Mouse (Mus musculus) MEL (cell line): ENCODE data around the gene Rars. TPM values are rescaled to one million over a fixed set of nuclear protein-coding genes. Genes with fewer than 3 reads are reported as not detected.

ENCODE experiments used
- DNase-seq: peaks from one replicate; pipeline ENCODE4 v3.0.0; 2011; ENCODE audit warnings: low read depth, low spot score
- H3K27ac ChIP-seq: 2 replicates; pipeline ENCODE4 v1.5.1; 2012; ENCODE audit warnings: low read depth, mild to moderate bottlenecking, control low read depth, low read length, moderate library complexity; ENCODE audit not compliant: control insufficient read depth
- H3K27me3 ChIP-seq, 2 experiments: fragments of 150-350 bp in 1 of 2; sonication (generic) in 1 of 2; 2 replicates each; pipeline ENCODE4 v1.6.1; 2012; ENCODE audit warnings: low read length in 2 of 2, mild to moderate bottlenecking in 2 of 2, improper control_type of control experiment in 1 of 2, moderate library complexity in 1 of 2; ENCODE audit not compliant: insufficient read depth in 2 of 2, control insufficient read depth in 1 of 2
- H3K36me3 ChIP-seq, 2 experiments: 2 replicates each; pipeline ENCODE4 v1.6.1; 2012 to 2014; ENCODE audit warnings: low read length in 2 of 2, improper control_type of control experiment in 1 of 2, inconsistent platforms in 1 of 2, mild to moderate bottlenecking in 1 of 2; ENCODE audit not compliant: insufficient read depth in 2 of 2, control insufficient read depth in 1 of 2
- H3K4me1 ChIP-seq, 2 experiments: fragments of 150-350 bp in 1 of 2; sonication (generic) in 1 of 2; 2 replicates each; pipeline ENCODE4 v1.6.1; 2012; ENCODE audit warnings: low read length in 2 of 2, improper control_type of control experiment in 1 of 2, mild to moderate bottlenecking in 1 of 2; ENCODE audit not compliant: insufficient read depth in 2 of 2, control insufficient read depth in 1 of 2
- H3K4me3 ChIP-seq, 2 experiments: fragments of 150-350 bp in 1 of 2; sonication (generic) in 1 of 2; 2 replicates each; pipeline ENCODE4 v1.5.1; 2012; ENCODE audit warnings: low read depth in 2 of 2, low read length in 2 of 2, mild to moderate bottlenecking in 2 of 2, moderate library complexity in 2 of 2, control low read depth in 1 of 2, improper control_type of control experiment in 1 of 2; ENCODE audit not compliant: control insufficient read depth in 1 of 2, insufficient read depth in 1 of 2
- H3K79me2 ChIP-seq: 2 replicates; pipeline ENCODE4 v1.6.1; 2012; ENCODE audit warnings: mild to moderate bottlenecking, low read length, moderate library complexity; ENCODE audit not compliant: control insufficient read depth, poor library complexity, insufficient read depth
- H3K9ac ChIP-seq: 2 replicates; pipeline ENCODE4 v1.6.1; 2012; ENCODE audit warnings: low read depth, mild to moderate bottlenecking, control low read depth, low read length, moderate library complexity; ENCODE audit not compliant: control insufficient read depth, poor library complexity, severe bottlenecking
- H3K9me3 ChIP-seq: fragments of 150-350 bp; sonication (generic); replicated peaks from 2 replicates; pipeline ENCODE4 v1.6.1; 2012; ENCODE audit warnings: mild to moderate bottlenecking, low read length, improper control_type of control experiment, moderate library complexity; ENCODE audit not compliant: insufficient read depth
- BHLHE40 ChIP-seq: IDR thresholded peaks from 2 replicates; pipeline ENCODE4 v1.6.1; 2012; ENCODE audit warnings: low read depth, mild to moderate bottlenecking, inconsistent platforms, low read length, improper control_type of control experiment, borderline replicate concordance
- CHD1 ChIP-seq: IDR thresholded peaks from 2 replicates; pipeline ENCODE4 v1.6.1; 2012; ENCODE audit warnings: low read depth, mild to moderate bottlenecking, inconsistent platforms, low read length, improper control_type of control experiment
- CTCF ChIP-seq, 3 experiments: IDR thresholded peaks in 2 of 3; conservative IDR thresholded peaks in 1 of 3; 2 replicates each; pipeline ENCODE4 v1.5.1; 2011 to 2012; ENCODE audit warnings: low read length in 3 of 3, low read depth in 2 of 3, mild to moderate bottlenecking in 2 of 3, improper control_type of control experiment in 1 of 3, inconsistent platforms in 1 of 3, mixed read lengths in 1 of 3, moderate library complexity in 1 of 3; ENCODE audit not compliant: control insufficient read depth in 1 of 3, insufficient read depth in 1 of 3, poor library complexity in 1 of 3, severe bottlenecking in 1 of 3
- E2F4 ChIP-seq: IDR thresholded peaks from 2 replicates; pipeline ENCODE4 v1.6.1; 2011; ENCODE audit warnings: low read depth, low read length, improper control_type of control experiment, borderline replicate concordance
- ETS1 ChIP-seq: IDR thresholded peaks from 2 replicates; pipeline ENCODE4 v1.6.1; 2012; ENCODE audit warnings: low read depth, mild to moderate bottlenecking, inconsistent platforms, low read length, improper control_type of control experiment, moderate library complexity
- GABPA ChIP-seq: IDR thresholded peaks from 2 replicates; pipeline ENCODE4 v1.6.1; 2012; ENCODE audit warnings: low read depth, mild to moderate bottlenecking, inconsistent platforms, low read length, improper control_type of control experiment, moderate library complexity
- HCFC1 ChIP-seq: IDR thresholded peaks from 2 replicates; pipeline ENCODE4 v1.6.1; 2012; ENCODE audit warnings: low read depth, mild to moderate bottlenecking, inconsistent platforms, low read length, improper control_type of control experiment, moderate library complexity
- KAT2A ChIP-seq: conservative IDR thresholded peaks from 2 replicates; pipeline ENCODE4 v1.6.1; 2012; ENCODE audit warnings: low read depth, low read length, improper control_type of control experiment, inconsistent platforms
- MAFK ChIP-seq: IDR thresholded peaks from 2 replicates; pipeline ENCODE4 v1.6.1; 2011; ENCODE audit warnings: low read depth, mild to moderate bottlenecking, low read length, improper control_type of control experiment, borderline replicate concordance
- MAX ChIP-seq: IDR thresholded peaks from 2 replicates; pipeline ENCODE4 v1.6.1; 2011; ENCODE audit warnings: low read length, improper control_type of control experiment
- MAZ ChIP-seq: IDR thresholded peaks from 2 replicates; pipeline ENCODE4 v1.6.1; 2012; ENCODE audit warnings: low read depth, mild to moderate bottlenecking, inconsistent platforms, low read length, improper control_type of control experiment
- MXI1 ChIP-seq: IDR thresholded peaks from 2 replicates; pipeline ENCODE4 v1.6.1; 2011; ENCODE audit warnings: mild to moderate bottlenecking, low read depth, low read length, improper control_type of control experiment
- MYC ChIP-seq: IDR thresholded peaks from 2 replicates; pipeline ENCODE4 v1.6.1; 2011; ENCODE audit warnings: low read depth, mild to moderate bottlenecking, low read length, improper control_type of control experiment, moderate library complexity
- NELFE ChIP-seq: IDR thresholded peaks from 2 replicates; pipeline ENCODE4 v1.6.1; 2011; ENCODE audit warnings: low read depth, low read length, improper control_type of control experiment
- NRF1 ChIP-seq: IDR thresholded peaks from 2 replicates; pipeline ENCODE4 v1.6.1; 2014; ENCODE audit warnings: low read depth, mild to moderate bottlenecking, inconsistent platforms, low read length, improper control_type of control experiment, moderate library complexity; ENCODE audit not compliant: poor library complexity, insufficient read depth, severe bottlenecking
- POLR2A ChIP-seq, 2 experiments: IDR thresholded peaks; 2 replicates each; pipeline ENCODE4 v1.6.1; 2011 to 2012; ENCODE audit warnings: low read length in 2 of 2, mild to moderate bottlenecking in 2 of 2, control low read depth in 1 of 2, improper control_type of control experiment in 1 of 2, low read depth in 1 of 2, moderate library complexity in 1 of 2; ENCODE audit not compliant: control insufficient read depth in 1 of 2, insufficient read depth in 1 of 2, poor library complexity in 1 of 2
- POLR2AphosphoS2 ChIP-seq: IDR thresholded peaks from 2 replicates; pipeline ENCODE4 v1.6.1; 2011; ENCODE audit warnings: low read length, improper control_type of control experiment
- RCOR1 ChIP-seq: IDR thresholded peaks from 2 replicates; pipeline ENCODE4 v1.6.1; 2012; ENCODE audit warnings: low read depth, mild to moderate bottlenecking, inconsistent platforms, low read length, improper control_type of control experiment
- SIN3A ChIP-seq: IDR thresholded peaks from 2 replicates; pipeline ENCODE4 v1.6.1; 2012; ENCODE audit warnings: low read length, improper control_type of control experiment, inconsistent platforms
- SMC3 ChIP-seq: IDR thresholded peaks from 2 replicates; pipeline ENCODE4 v1.6.1; 2011; ENCODE audit warnings: low read depth, low read length, improper control_type of control experiment
- TAL1 ChIP-seq: IDR thresholded peaks from 2 replicates; pipeline ENCODE4 v1.6.1; 2012; ENCODE audit warnings: mild to moderate bottlenecking, inconsistent platforms, low read length, moderate library complexity, mixed read lengths
- TCF12 ChIP-seq: IDR thresholded peaks from 2 replicates; pipeline ENCODE4 v1.6.1; 2014; ENCODE audit warnings: low read depth, mild to moderate bottlenecking, inconsistent platforms, low read length, improper control_type of control experiment, moderate library complexity
- UBTF ChIP-seq: IDR thresholded peaks from 2 replicates; pipeline ENCODE4 v1.6.1; 2012; ENCODE audit warnings: low read depth, mild to moderate bottlenecking, inconsistent platforms, low read length, improper control_type of control experiment, moderate library complexity, borderline replicate concordance; ENCODE audit not compliant: insufficient read depth
- USF2 ChIP-seq, 2 experiments: IDR thresholded peaks; 2 replicates each; pipeline ENCODE4 v1.6.1; 2011 to 2012; ENCODE audit warnings: improper control_type of control experiment in 2 of 2, low read length in 2 of 2, borderline replicate concordance in 1 of 2, inconsistent platforms in 1 of 2, low read depth in 1 of 2, mild to moderate bottlenecking in 1 of 2; ENCODE audit not compliant: insufficient read depth in 1 of 2
- ZC3H11A ChIP-seq: IDR thresholded peaks from 2 replicates; pipeline ENCODE4 v1.6.1; 2012; ENCODE audit warnings: low read depth, mild to moderate bottlenecking, inconsistent platforms, low read length, improper control_type of control experiment
- ZKSCAN1 ChIP-seq: IDR thresholded peaks from 2 replicates; pipeline ENCODE4 v1.6.1; 2012; ENCODE audit warnings: low read depth, mild to moderate bottlenecking, inconsistent platforms, low read length, improper control_type of control experiment, moderate library complexity
- ZMIZ1 ChIP-seq: IDR thresholded peaks from 2 replicates; pipeline ENCODE4 v1.6.1; 2012; ENCODE audit warnings: low read depth, mild to moderate bottlenecking, inconsistent platforms, low read length, improper control_type of control experiment, moderate library complexity
- polyA plus RNA-seq, 2 experiments: library from polyadenylated mRNA; stranded (reverse) in 1 of 2; unstranded in 1 of 2; fragments of >175 nt in 1 of 2; fragments of >200 nt in 1 of 2; gene quantifications; 2 replicates each; pipeline versions ENCODE4 v1.2.1 to v1.2.4; 2012; ENCODE audit warnings: low replicate concordance in 2 of 2, low read depth in 1 of 2; ENCODE audit not compliant: insufficient read length in 2 of 2, insufficient read depth in 1 of 2, missing spikeins in 1 of 2
- total RNA-seq: library from RNA; depleted of rRNA; stranded (reverse); fragments of 300-350 nt; gene quantifications from 2 replicates; pipeline ENCODE4 v1.2.3, GENCODE M21; 2012

Rars gene
- total and polyA plus RNA-seq, 3 experiments: 193 to 396 (median 251) TPM

DNA sequence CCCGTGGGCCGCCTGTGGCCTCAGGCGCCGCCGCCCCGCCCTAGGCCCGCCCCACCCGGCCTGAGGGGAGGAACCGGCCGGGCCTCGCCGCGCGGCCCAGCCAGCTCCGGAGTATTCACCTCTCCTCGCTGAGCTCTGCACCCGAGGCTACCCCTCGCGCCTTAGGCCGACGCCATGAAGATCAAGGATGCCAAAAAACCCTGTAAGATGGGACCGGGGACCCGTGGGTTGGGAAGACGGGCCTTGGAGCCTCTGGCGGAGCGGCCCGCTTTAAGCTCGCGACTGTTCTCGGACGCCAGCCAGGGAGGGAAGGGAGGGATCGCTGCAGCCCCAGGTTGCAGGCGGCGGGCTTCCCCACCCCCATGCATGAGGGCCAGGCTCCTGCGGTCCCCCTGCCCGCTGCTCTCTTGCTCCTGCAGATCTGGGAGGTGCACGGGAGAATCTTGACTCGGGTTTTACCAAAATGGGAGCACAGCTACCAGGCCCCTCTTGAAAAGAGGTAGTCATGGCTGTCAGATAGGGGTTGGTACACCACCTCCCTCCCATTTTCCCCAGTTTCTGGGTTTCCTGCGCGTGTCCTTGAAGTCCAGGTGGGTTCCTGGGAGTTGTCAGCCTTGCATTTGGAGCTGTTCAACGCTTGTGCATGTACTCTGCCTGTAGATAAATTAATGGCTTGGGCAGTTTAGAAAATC, 64.4 kb downstream of the Rars start:
- H3K9ac ChIP-seq: peak overlapping the region; percentile 99
- peaks cover 37% of the 10 kb centered on the region for H3K79me2 ChIP-seq
- H3K36me3 ChIP-seq: peaks cover 4 to 22% of the 10 kb centered on the region in 2 experiments; a peak in 3 of 4 replicates
- H3K27me3 ChIP-seq: no peaks in the 10 kb centered on the region
- H3K27ac ChIP-seq: peak overlapping the region; percentile 81
- peak; percentile 83 for DNase-seq
- TF ChIP-seq MAX: 0 out of 2 replicates have a peak, but pooled peaks have one; percentile 21
- TF ChIP-seq E2F4: no peak
- no peak for TF ChIP-seq ZC3H11A
- TF ChIP-seq TCF12: peak; percentile 40; the same call in 1 of the 2 replicates
- peak; percentile 68; the same call in 1 of the 2 replicates for TF ChIP-seq NELFE
- no peak for TF ChIP-seq SMC3
- TF ChIP-seq UBTF: no peak
- TF ChIP-seq ZMIZ1: peak; percentile 91
- peak; percentile 81 for TF ChIP-seq MXI1
- TF ChIP-seq POLR2AphosphoS2: peak; percentile 75
- peak; percentile 17; the same call in 1 of the 2 replicates for TF ChIP-seq MAZ
- peak; percentile 89 for TF ChIP-seq SIN3A
- peak in 1 of 2 experiments; percentile 68; a peak in 2 of 4 replicates for TF ChIP-seq POLR2A (IDR thresholded peaks at IDR 0.05; ENCODE audit: control insufficient read depth in 1 of 2, insufficient read depth in 1 of 2, low read depth in 1 of 2, low read length in 2 of 2, poor library complexity in 1 of 2)
- no peak for TF ChIP-seq ZKSCAN1
- no peak for TF ChIP-seq KAT2A
- no peak for TF ChIP-seq NRF1
- TF ChIP-seq CHD1: 0 out of 2 replicates have a peak, but pooled peaks have one; percentile 91
- TF ChIP-seq ETS1: 0 out of 2 replicates have a peak, but pooled peaks have one; percentile 22
- no peaks in the 10 kb centered on the region for H3K9me3 ChIP-seq
- H3K4me3 ChIP-seq: peak overlapping the region; percentile 94 to 99
- H3K4me1 ChIP-seq: peaks cover 2 to 17% of the 10 kb centered on the region in 2 experiments

DNA sequence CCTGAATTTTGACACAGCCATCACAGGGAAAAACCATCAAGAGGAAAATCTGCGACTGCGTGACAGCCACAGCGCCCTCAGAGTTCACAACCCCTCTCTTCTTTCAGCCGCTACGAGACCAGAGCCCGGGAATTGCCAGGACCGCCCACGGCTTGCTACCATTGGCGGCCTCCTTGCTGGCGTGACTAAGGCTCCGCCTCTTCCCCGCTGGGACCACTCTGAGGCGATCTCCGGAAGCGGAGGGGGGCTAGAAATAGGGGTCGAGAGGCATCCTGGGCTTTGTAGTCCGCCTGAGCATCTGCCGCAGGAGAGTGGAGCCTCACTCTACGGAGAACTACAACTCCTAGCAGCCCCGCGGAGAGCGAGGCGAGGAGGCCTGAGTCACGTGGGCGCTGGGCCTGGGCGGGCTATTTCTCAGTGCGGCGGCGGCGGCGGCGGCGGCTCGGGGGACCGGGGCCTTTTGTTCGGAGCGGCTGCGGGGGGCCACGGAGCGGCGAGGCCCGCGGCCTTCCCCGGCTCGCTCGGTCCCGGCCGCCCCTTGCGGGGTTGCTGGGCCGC, 65.0 kb downstream of the Rars start, which contains the start of gene Pank3:
Gene Pank3 (plus strand): TSS at position 297 of the 558 bp plus-strand sequence.
- Histone ChIP-seq H3K79me2 (peaks cover 37% of the 10 kb centered on the region), H3K36me3 (peaks cover 4 to 20% of the 10 kb centered on the region in 2 experiments; a peak in 3 of 4 replicates), H3K9ac (peak within 1 kb of the TSS; percentile 99), H3K4me1 (peaks cover 2 to 17% of the 10 kb centered on the region in 2 experiments), H3K27me3 (no peaks in the 10 kb centered on the region), H3K4me3 (peak within 1 kb of the TSS; percentile 94 to 99), H3K9me3 (no peaks in the 10 kb centered on the region), H3K27ac (peak within 1 kb of the TSS; percentile 81)
- peak; percentile 99 for DNase-seq
- TF ChIP-seq MAFK (no peak), TAL1 (no peak), BHLHE40 (no peak), RCOR1 (no peak), CTCF (IDR thresholded peaks at IDR 0.05 in 2 of 3, conservative IDR thresholded peaks at IDR 0.05 in 1 of 3; ENCODE audit: control insufficient read depth in 1 of 3, insufficient read depth in 1 of 3, low read depth in 2 of 3, low read length in 3 of 3, poor library complexity in 1 of 3, severe bottlenecking in 1 of 3) (0 out of 6 replicates have a peak, but pooled peaks of 1 of the 3 experiments have one; percentile 3), MAZ (peak; percentile 90; the same call in 1 of the 2 replicates), KAT2A (peak; percentile 88), NRF1 (peak; percentile 36; the same call in 1 of the 2 replicates), NELFE (peak; percentile 71), GABPA (no peak; the same call in 1 of the 2 replicates), MYC (peak; percentile 65; the same call in 1 of the 2 replicates), SIN3A (peak; percentile 90), TCF12 (peak; percentile 80), ETS1 (no peak), MXI1 (peak; percentile 62), ZMIZ1 (no peak; the same call in 1 of the 2 replicates), USF2 (IDR thresholded peaks at IDR 0.05; ENCODE audit: borderline replicate concordance in 1 of 2, insufficient read depth in 1 of 2, low read depth in 1 of 2, low read length in 2 of 2) (peak; percentile 44 to 85; a peak in 3 of 4 replicates), HCFC1 (peak; percentile 98), MAX (peak; percentile 86)
